Mouse (Mus musculus): Measurements from ENCODE around the gene Ypel5. TPM values are rescaled to one million over a fixed set of nuclear protein-coding genes. Genes with fewer than 3 reads are reported as not detected.

Ypel5 gene
- polyA plus RNA-seq, 1 experiment from 2014 or later: 63.1 TPM

DNA sequence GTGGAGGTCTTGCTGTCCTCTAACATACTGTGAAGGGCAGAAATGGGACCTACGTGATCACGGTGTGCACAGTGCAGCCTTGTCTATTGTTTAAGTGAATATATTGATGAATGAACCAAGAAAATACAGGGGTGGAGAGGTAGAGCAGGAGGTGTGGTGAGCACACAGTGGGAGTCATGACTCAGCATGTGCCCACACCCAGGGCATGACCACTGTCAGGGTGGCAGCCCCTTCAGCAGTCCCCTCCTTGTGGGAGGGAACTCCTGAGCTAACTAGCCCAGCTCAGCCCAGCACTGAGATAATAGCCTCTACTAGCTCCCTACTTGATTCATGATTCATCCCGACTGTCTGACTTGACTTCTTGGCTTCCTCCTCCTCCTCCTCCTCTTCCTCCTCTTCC is 62.5 kb downstream of the Ypel5 start:
- Histone ChIP-seq H3K4me1 (replicated peaks; ENCODE audit: insufficient read depth, low read length) (no peaks in the 10 kb centered on the region), H3K36me3 (ENCODE audit: insufficient read depth, low read length) (no peaks in the 10 kb centered on the region), H3K27me3 (ENCODE audit: insufficient read depth, low read length) (no peaks in the 10 kb centered on the region), H3K4me3 (replicated peaks; ENCODE audit: low read depth, low read length) (no peak overlapping the region), H3K9ac (ENCODE audit: low read depth, low read length) (no peak overlapping the region), H3K27ac (no peak overlapping the region), H3K9me3 (replicated peaks; ENCODE audit: low read length) (no peaks in the 10 kb centered on the region), H3K4me2 (ENCODE audit: low read length) (no peak overlapping the region)
- DNase-seq (ENCODE audit: low spot score): no peak
- ATAC-seq (replicated peaks; ENCODE audit: low FRiP score, low read depth): no peak
- no peak for TF ChIP-seq CTCF (IDR thresholded peaks at IDR 0.05; ENCODE audit: low read depth)
- WGBS: 69% methylated on average over 3 of the region's 3 CpGs

Other genes starting within 250 kb of the Ypel5 start
- gene Alk, start 231.8 kb upstream of the Ypel5 start, polyA plus RNA-seq (2015; fragmentation: Nextera tagmentation; extraction: Ambion mirVana): 0.08 and 0.11 TPM in 2 replicates
- gene Lbh, start 81.9 kb downstream of the Ypel5 start, polyA plus RNA-seq (2015; fragmentation: Nextera tagmentation; extraction: Ambion mirVana): 8.9 and 9.0 TPM in 2 replicates